Mouse (Mus musculus): Measurements from ENCODE around the gene Galntl6.

Gene Galntl6

GRCm38 (mm10) chr8:57962286-57963110 is 949.9 kb downstream of the Galntl6 start:
- peak; percentile 2 for DNase-seq (ENCODE audit: low read depth)

DNA sequence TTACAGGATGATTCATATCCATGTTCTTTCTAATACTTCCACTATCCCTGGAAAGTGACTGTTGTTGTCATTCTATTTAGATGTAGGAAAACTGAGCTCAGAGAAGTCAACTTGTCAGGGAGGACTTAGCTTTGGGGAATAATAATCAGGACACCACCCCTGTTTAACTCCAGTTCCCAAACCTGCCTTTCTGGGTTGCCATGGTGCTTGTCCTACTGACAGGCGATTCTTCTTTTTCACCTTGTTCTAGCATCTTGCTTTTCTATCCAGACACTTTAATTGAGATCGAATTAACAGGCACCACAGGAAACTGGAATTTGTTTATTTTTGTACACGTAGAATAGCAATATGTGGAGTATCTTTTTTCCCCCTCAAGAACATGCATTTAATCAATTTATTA is 953.3 kb downstream of the Galntl6 start:
- DNase-seq (ENCODE audit: low read depth) = no peak

DNA sequence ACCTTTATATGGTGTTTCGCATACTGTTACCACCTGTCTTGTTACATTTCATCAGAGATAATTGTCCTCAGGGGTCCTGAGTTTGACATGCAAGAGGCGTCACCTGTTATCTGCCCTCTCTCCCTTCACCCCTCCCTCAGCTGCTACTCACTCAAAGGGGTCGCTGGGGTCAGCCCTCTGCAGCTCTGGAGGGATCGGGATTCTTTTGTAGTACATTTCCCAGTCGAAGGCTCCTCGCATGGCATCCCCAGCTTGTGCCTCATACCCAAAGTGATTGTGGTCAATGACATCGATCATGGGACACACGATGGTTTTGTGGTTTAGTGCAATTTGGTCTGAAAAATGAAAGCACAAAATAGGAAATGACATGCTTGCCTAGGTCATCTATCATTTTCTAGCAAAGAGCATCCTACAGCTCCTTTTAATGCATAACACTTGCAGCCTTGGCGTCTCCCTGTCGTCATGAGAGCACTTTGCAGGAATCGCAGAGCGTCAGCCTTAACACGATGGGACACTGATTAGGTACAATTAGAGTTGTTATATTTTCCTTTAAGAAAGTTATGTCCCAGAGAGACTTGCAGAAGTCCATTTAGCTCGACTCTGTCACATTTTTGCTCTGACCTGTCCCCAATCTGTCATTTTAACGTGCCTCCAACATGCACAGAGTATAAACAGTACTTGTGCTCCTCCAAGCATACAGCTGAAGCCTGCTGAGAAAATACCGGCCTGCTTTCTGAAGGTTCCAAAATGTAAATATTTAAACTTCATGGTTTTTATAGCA is 954.1 kb downstream of the Galntl6 start:
- no peak for DNase-seq (ENCODE audit: low read depth)

- no peak for DNase-seq (ENCODE audit: low read depth)
Measured at GRCm38 (mm10) chr8:57955501-57955900, 956.9 kb downstream of the Galntl6 start.

DNA sequence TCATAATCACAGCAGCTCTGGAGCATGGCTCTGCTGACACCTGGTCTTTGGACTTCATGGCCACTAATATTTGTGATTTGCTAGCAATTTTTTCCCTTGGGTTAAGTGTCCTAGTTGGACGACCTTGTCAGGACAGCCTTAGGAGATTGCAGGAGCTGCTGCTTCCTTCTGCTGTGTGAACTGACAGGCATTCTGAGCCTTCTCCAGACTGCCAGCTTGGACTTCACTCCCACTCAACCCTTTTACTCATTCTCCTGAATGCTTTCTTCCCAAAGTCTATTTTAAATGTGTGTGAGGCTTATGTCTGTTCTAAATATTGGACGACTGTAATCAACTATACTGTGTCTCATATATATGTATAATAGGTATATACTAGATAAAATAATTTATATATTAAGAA is 971.3 kb downstream of the Galntl6 start:
- no peak for DNase-seq (ENCODE audit: low read depth)

- DNase-seq (ENCODE audit: low read depth) = no peak
Measured at GRCm38 (mm10) chr8:57939856-57940420, 972.5 kb downstream of the Galntl6 start.

- DNase-seq (ENCODE audit: low read depth) = peak; percentile 77
Measured at GRCm38 (mm10) chr8:57939177-57939855, 973.1 kb downstream of the Galntl6 start.

DNA sequence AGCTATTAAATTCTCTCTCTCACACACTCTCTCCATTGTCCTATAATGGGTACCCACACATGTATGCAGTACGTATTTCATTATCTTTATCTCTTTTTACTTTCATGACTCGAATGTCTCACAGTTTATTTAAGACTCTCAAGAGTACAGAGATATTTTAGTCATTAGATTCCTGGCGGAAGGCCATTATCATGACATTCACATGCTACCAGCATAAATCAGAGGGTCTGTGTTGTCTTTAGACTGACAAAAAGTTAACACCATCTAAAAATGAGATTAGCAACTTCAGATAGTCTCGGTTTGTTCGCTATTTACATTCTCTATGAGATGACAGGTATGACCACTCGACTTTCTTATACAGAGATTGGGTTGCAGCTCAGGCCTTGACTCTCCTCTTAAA is 985.4 kb downstream of the Galntl6 start:
- DNase-seq (ENCODE audit: low read depth) = no peak

DNA sequence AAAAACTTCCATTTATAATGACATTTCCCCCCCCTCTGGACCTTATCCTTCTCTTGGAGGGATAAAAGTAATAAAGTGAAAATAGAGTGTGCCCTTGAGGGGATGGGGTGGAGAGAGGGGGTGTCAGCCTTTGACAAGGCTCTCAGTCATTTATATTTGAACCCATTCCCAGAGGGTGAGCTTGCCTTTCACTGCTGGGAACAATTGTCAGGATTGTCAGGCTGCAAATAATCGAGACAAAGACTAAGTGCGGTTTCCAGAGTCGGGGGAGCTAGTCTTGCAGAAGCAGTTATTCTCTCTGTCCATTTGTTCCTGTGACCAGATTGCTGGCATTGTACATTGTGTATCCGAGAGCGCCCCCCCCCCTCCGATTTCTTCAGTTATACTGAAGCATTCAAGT is 988.9 kb downstream of the Galntl6 start:
- DNase-seq (ENCODE audit: low read depth) = no peak

DNA sequence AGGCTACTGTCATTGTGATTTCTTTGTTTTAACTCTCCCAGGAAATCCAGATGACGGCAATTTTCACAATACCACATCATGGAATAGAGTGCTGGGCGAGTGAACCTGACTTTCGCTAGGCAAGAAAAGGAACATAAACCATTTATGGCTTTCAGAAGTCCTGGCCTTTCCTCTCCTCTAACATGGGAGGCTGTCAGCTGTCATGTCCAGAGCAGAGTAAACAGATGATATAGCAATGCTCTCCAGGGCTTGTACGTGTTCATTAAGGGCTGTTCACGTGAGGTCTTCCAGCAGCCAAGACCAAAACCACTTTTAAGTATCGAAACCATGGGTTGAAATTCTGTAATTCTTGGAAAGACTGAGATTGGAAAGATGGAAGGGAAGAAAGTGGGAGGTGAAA is 989.3 kb downstream of the Galntl6 start:
- DNase-seq (ENCODE audit: low read depth) = no peak

GRCm38 (mm10) chr8:57922214-57923070 is 990.0 kb downstream of the Galntl6 start:
- no peak for DNase-seq (ENCODE audit: low read depth)

GRCm38 (mm10) chr8:57920326-57920903 is 992.0 kb downstream of the Galntl6 start:
- no peak for DNase-seq (ENCODE audit: low read depth)

DNA sequence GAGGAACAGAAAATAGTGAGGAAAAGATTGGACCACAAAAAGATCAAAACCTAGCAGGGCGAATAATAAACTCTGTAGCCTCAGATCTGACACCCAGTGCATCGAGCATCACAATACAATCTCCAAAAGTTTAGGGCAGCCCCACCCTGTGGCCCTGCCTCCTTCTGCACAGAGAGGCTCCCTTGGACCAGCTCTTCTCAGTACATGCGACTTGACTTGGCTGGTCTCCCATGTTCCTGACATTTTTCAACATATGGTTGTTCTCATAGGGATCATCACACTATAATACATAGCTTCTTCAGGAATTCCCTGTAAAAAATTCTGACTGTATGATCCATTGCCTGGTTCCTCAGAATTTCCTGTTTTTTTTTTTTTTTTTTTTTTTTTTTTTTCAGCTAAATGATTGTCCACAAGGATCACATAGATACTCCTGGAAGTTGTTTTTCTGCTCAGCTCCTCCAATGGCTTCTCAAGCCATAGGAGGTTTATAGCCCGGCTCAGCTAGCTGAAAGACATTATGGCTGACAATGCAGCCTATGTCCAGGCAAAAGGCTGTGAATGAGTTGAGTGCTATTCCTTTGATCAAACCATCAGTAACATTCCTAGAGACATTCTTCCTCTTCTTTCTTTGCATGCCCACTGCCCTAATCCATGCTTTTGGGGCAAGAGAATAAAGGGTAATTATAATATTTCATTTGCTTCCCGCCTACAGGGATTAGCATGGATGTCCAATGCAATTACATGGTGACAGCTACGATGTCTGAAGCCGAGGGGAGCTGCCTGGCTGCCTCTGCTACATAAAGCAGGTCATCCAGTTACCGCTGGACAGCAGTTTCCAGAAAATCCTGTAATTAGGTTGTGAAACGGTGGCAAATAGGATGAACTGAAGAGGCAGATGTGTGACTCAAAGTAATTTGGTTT is 993.5 kb downstream of the Galntl6 start:
- DNase-seq (ENCODE audit: low read depth) = no peak

DNA sequence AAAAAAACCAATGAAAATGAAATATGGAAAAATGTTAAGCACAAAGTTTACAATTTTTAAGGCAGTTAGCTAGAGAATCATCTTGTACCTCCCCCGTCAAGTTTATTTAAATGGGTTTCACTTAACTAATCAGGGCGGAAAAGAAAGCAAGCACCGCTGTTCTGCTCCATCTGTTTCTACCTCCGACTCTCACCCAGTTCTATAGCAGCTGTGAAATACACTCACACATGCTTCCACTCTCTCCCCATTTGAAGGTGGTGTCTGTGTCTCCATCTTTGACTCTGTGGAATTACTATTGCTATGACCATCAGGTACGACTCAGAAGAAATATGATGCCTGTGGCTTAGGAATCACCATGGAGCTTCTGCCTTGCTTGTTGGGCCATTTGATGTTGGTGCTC is 1019.1 kb downstream of the Galntl6 start:
- DNase-seq (ENCODE audit: low read depth) = no peak

DNA sequence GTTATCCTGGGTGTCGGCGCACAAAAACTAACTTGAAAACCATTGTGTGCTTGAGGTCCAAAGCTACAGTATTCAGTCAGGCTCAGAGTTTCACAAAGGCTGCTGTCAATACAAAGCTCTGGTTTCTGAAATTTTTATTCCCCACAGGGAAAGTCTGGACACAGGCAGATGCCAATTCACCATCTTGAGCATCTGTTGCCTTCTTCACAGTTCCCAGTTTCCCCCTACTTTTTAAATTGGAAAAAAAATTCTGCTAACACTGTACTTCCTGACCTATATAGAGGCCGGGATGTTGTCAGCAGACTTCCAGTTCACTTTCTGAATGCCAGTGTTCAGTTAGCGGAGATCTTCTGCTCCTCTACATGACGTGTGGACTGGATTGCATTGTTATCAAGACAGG is 1020.3 kb downstream of the Galntl6 start:
- DNase-seq (ENCODE audit: low read depth) = no peak

DNA sequence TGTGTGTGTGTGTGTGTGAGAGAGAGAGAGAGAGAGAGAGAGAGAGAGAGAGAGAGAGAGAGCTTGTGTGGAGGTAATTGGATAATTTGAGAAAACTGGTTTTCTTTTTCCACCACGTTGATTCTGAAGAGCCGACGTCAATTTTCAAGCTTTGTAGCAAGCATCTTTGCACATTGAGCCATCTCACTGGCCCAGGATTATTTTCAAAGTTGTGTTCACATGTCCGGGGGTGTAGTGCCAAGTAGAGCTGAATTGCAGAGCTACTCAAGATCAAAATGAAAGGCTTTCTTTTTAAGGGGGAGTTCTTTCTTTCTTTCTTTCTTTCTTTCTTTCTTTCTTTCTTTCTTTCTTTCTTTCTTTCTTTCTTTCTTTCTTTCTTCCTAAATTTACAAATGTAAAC is 1022.3 kb downstream of the Galntl6 start:
- no peak for DNase-seq (ENCODE audit: low read depth)

- peak; percentile 11 for DNase-seq (ENCODE audit: low read depth)
Measured at GRCm38 (mm10) chr8:57888831-57889230, 1023.6 kb downstream of the Galntl6 start.

DNA sequence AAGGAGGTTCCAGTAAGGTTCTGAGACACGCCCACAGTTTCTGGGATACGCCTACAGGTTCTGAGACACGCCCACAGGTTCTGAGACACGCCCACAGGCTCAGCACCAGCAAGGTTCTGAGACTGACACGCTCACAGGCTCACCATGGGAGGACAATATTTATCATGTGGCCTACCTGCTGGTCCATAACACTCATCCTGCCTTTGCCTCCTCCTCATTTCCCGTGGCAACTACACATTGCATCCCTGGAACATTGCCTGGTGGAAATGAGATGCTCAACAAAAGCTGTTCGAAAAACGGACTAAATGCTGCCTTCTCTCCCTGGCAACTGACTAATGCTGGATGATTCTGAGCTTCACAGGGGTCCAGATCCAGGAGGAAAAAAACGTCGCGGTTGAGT is 1033.0 kb downstream of the Galntl6 start:
- DNase-seq (ENCODE audit: low read depth) = no peak

- no peak for DNase-seq (ENCODE audit: low read depth)
Measured at GRCm38 (mm10) chr8:57849074-57849473, 1063.4 kb downstream of the Galntl6 start.

DNA sequence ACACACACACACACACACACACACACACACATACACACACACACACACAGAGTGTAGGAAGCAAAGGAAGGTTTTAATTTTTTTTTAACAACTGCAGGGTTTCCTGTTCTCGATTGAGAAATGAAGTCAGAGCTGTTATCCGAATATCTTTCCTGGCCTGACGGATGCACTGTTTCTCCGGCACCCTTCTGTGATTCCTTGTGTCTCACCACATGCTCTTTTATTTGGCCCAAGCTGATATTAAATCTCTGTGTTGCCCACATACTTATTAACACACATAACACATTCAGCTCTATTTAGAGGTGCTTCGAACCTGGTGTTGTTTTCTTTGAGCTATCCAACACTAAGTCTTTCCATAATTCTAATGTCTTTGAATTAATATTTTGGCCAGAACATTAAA is 1069.0 kb downstream of the Galntl6 start:
- DNase-seq (ENCODE audit: low read depth) = no peak

Data from NIH3T3 (cell line).